Mouse (Mus musculus) stomach, embryonic 15.5 days (tissue): ENCODE data around the gene Ccr10. TPM values are rescaled to one million over a fixed set of nuclear protein-coding genes. Genes with fewer than 3 reads are reported as not detected.
"Not testable (repeated sequence)": the region's sequence is repeated elsewhere in the genome, so short reads cannot be mapped to it uniquely, and the experiment has no call there.

Experiments
- ATAC-seq: fragments of 200-750 bp; cut with Nextera tagmentation; 2 replicates; pipeline ENCODE4 v1.8.0; 2017; ENCODE audit warnings: low read depth, moderate number of reproducible peaks, moderate TSS enrichment; ENCODE audit not compliant: insufficient read depth, low FRiP score
- H3K27ac ChIP-seq: fragments of 300-500 bp; sonication (generic); 2 replicates; pipeline ENCODE4 v1.5.1; 2015; ENCODE audit warnings: mild to moderate bottlenecking, inconsistent platforms
- H3K27me3 ChIP-seq: fragments of 300-500 bp; sonication (generic); replicated peaks from 2 replicates; pipeline ENCODE4 v1.6.1; 2015; ENCODE audit warnings: inconsistent platforms
- H3K36me3 ChIP-seq: fragments of 300-500 bp; sonication (generic); 2 replicates; pipeline ENCODE4 v1.6.1; 2015; ENCODE audit warnings: inconsistent platforms
- H3K4me1 ChIP-seq: fragments of 300-500 bp; sonication (generic); 2 replicates; pipeline ENCODE4 v1.6.1; 2015; ENCODE audit warnings: inconsistent platforms
- H3K4me2 ChIP-seq: fragments of 300-500 bp; sonication (generic); 2 replicates; pipeline ENCODE4 v1.6.1; 2015; ENCODE audit warnings: mild to moderate bottlenecking, inconsistent platforms
- H3K4me3 ChIP-seq: fragments of 300-500 bp; sonication (generic); replicated peaks from 2 replicates; pipeline ENCODE4 v1.5.1; 2015; ENCODE audit warnings: inconsistent platforms
- H3K9ac ChIP-seq: fragments of 300-500 bp; sonication (generic); 2 replicates; pipeline ENCODE4 v1.6.1; 2015; ENCODE audit warnings: inconsistent platforms
- H3K9me3 ChIP-seq: fragments of 300-500 bp; sonication (generic); 2 replicates; pipeline ENCODE4 v1.6.1; 2016; ENCODE audit warnings: inconsistent platforms
- WGBS: fragments of 180-500 bp; shearing (Covaris S2); methylation state at CpG from one replicate; pipeline ENCODE4 v1.1.7; 2015; 5-methylcytosine and 5-hydroxymethylcytosine counted together
- polyA plus RNA-seq: library from polyadenylated mRNA; unstranded; fragments of >200 nt; fragmentation: Nextera tagmentation; extraction: Ambion mirVana; gene quantifications from 2 replicates; pipeline ENCODE4 v1.2.1, GENCODE M21; 2015

Gene Ccr10
- polyA plus RNA-seq, 1 experiment from 2014 or later = 0.19 TPM

- not testable (repeated sequence) for H3K4me2 ChIP-seq, H3K27me3 ChIP-seq, H3K9ac ChIP-seq, H3K9me3 ChIP-seq, ATAC-seq, H3K27ac ChIP-seq, H3K4me3 ChIP-seq
- WGBS = 84% methylated on average over 8 of the region's 8 CpGs
- Histone ChIP-seq H3K36me3 (peaks cover 32% of the 10 kb centered on the region), H3K4me1 (peaks cover 26% of the 10 kb centered on the region; the same call in 1 of the 2 replicates)
These were observed 14.2 kb downstream of the Ccr10 start for GRCm38 (mm10) chr11:101160981-101161505.

GRCm38 (mm10) chr11:101160151-101160550, 15.1 kb downstream of the Ccr10 start:
- H3K9ac ChIP-seq, ATAC-seq: not testable (repeated sequence)
- WGBS = 70% methylated on average over 9 of the region's 10 CpGs

GRCm38 (mm10) chr11:101155728-101156371, 19.4 kb downstream of the Ccr10 start, which contains the start of gene Tubg2:
Gene Tubg2, plus strand, starts transcription at chr11:101155907.
- peak; percentile 29; the same call in 1 of the 2 replicates for ATAC-seq
- Histone ChIP-seq H3K4me3 (peak within 1 kb of the TSS; percentile 38), H3K4me1 (0 out of 2 replicates have a peak, but pooled peaks cover 4% of the 10 kb centered on the region), H3K9ac (peak within 1 kb of the TSS; percentile 20; the same call in 1 of the 2 replicates), H3K36me3 (no peaks in the 10 kb centered on the region), H3K9me3 (no peaks in the 10 kb centered on the region), H3K4me2 (peak within 1 kb of the TSS; percentile 69), H3K27me3 (no peaks in the 10 kb centered on the region), H3K27ac (peak within 1 kb of the TSS; percentile 36; the same call in 1 of the 2 replicates)
- WGBS = 3% methylated on average over 36 of the region's 36 CpGs

More at GRCm38 (mm10) chr11:101160151-101160550, 15.1 kb downstream of the Ccr10 start:
- not testable (repeated sequence) for H3K27me3 ChIP-seq, H3K4me3 ChIP-seq, H3K27ac ChIP-seq, H3K4me2 ChIP-seq, H3K9me3 ChIP-seq
- H3K36me3 ChIP-seq = peaks cover 28% of the 10 kb centered on the region
- H3K4me1 ChIP-seq = peaks cover 28% of the 10 kb centered on the region; the same call in 1 of the 2 replicates

- 60% methylated on average over 6 of the region's 6 CpGs for WGBS
- H3K4me3 ChIP-seq = no peak overlapping the region
These were observed 20.1 kb downstream of the Ccr10 start for GRCm38 (mm10) chr11:101155151-101155550.

GRCm38 (mm10) chr11:101154648-101155047, 20.6 kb downstream of the Ccr10 start:
- H3K9me3 ChIP-seq = no peaks in the 10 kb centered on the region
- H3K9ac ChIP-seq = no peak overlapping the region
- no peaks in the 10 kb centered on the region for H3K36me3 ChIP-seq
- H3K4me2 ChIP-seq = no peak overlapping the region
- 0 out of 2 replicates have a peak, but pooled peaks cover 4% of the 10 kb centered on the region for H3K4me1 ChIP-seq
- H3K27ac ChIP-seq = no peak overlapping the region
- ATAC-seq = no peak
- no peak overlapping the region for H3K4me3 ChIP-seq
- H3K27me3 ChIP-seq = no peaks in the 10 kb centered on the region

More at GRCm38 (mm10) chr11:101155151-101155550, 20.1 kb downstream of the Ccr10 start:
- Histone ChIP-seq H3K9me3 (no peaks in the 10 kb centered on the region), H3K36me3 (no peaks in the 10 kb centered on the region), H3K4me2 (0 out of 2 replicates have a peak overlapping the region, but pooled peaks have one; percentile 69), H3K9ac (no peak overlapping the region), H3K27ac (no peak overlapping the region), H3K27me3 (no peaks in the 10 kb centered on the region), H3K4me1 (0 out of 2 replicates have a peak, but pooled peaks cover 4% of the 10 kb centered on the region)
- ATAC-seq = no peak

- Histone ChIP-seq H3K4me2 (no peak overlapping the region), H3K27me3 (no peaks in the 10 kb centered on the region), H3K9me3 (no peaks in the 10 kb centered on the region), H3K27ac (no peak overlapping the region), H3K9ac (no peak overlapping the region), H3K4me3 (no peak overlapping the region), H3K36me3 (no peaks in the 10 kb centered on the region), H3K4me1 (peaks cover 12% of the 10 kb centered on the region; the same call in 1 of the 2 replicates)
- ATAC-seq = no peak
- WGBS = 66% methylated on average over 1 of the region's 1 CpGs
These were observed 22.4 kb downstream of the Ccr10 start for GRCm38 (mm10) chr11:101152825-101153224.

GRCm38 (mm10) chr11:101151063-101151462, 24.2 kb downstream of the Ccr10 start:
- H3K27me3 ChIP-seq = no peaks in the 10 kb centered on the region
- H3K9ac ChIP-seq = no peak overlapping the region
- no peak overlapping the region for H3K4me2 ChIP-seq
- no peak overlapping the region for H3K4me3 ChIP-seq
- peaks cover 10% of the 10 kb centered on the region; the same call in 1 of the 2 replicates for H3K4me1 ChIP-seq
- ATAC-seq = no peak
- no peak overlapping the region for H3K27ac ChIP-seq
- 55% methylated on average over 2 of the region's 2 CpGs for WGBS
- H3K9me3 ChIP-seq = no peaks in the 10 kb centered on the region
- H3K36me3 ChIP-seq = no peaks in the 10 kb centered on the region

GRCm38 (mm10) chr11:101149178-101150105, 25.8 kb downstream of the Ccr10 start:
- Histone ChIP-seq H3K4me3 (no peak overlapping the region), H3K4me1 (peaks cover 8% of the 10 kb centered on the region; the same call in 1 of the 2 replicates), H3K27me3 (no peaks in the 10 kb centered on the region), H3K9ac (no peak overlapping the region), H3K4me2 (0 out of 2 replicates have a peak overlapping the region, but pooled peaks have one; percentile 1), H3K36me3 (no peaks in the 10 kb centered on the region), H3K9me3 (no peaks in the 10 kb centered on the region), H3K27ac (peak overlapping the region; percentile 89)
- WGBS = 26% methylated on average over 9 of the region's 9 CpGs
- ATAC-seq = peak; percentile 65

GRCm38 (mm10) chr11:101148751-101149150, 26.5 kb downstream of the Ccr10 start:
- H3K4me1 ChIP-seq = peaks cover 8% of the 10 kb centered on the region; the same call in 1 of the 2 replicates
- peak overlapping the region; percentile 89 for H3K27ac ChIP-seq
- H3K27me3 ChIP-seq = no peaks in the 10 kb centered on the region
- no peaks in the 10 kb centered on the region for H3K36me3 ChIP-seq
- H3K9me3 ChIP-seq = no peaks in the 10 kb centered on the region
- no peak for ATAC-seq
- 0 out of 2 replicates have a peak overlapping the region, but pooled peaks have one; percentile 1 for H3K4me2 ChIP-seq
- WGBS = 55% methylated on average over 10 of the region's 10 CpGs
- H3K4me3 ChIP-seq = no peak overlapping the region
- H3K9ac ChIP-seq = no peak overlapping the region

GRCm38 (mm10) chr11:101146377-101146776, 28.9 kb downstream of the Ccr10 start:
- WGBS = 41% methylated on average over 10 of the region's 10 CpGs
- Histone ChIP-seq H3K9me3 (no peaks in the 10 kb centered on the region), H3K36me3 (no peaks in the 10 kb centered on the region), H3K4me1 (peaks cover 8% of the 10 kb centered on the region; the same call in 1 of the 2 replicates), H3K27ac (no peak overlapping the region), H3K4me3 (no peak overlapping the region), H3K27me3 (no peaks in the 10 kb centered on the region), H3K9ac (no peak overlapping the region), H3K4me2 (no peak overlapping the region)
- no peak for ATAC-seq
